Mouse (Mus musculus) right cerebral cortex, postnatal 25 days (tissue): ENCODE results near the gene Fhl3.
"Not testable (repeated sequence)": the region's sequence is repeated elsewhere in the genome, so short reads cannot be mapped to it uniquely, and the experiment has no call there.

ENCODE experiments used
- DNase-seq: peaks from one replicate; pipeline ENCODE4 v3.0.0; 2022

The Fhl3 gene

GRCm38 (mm10) chr4:124685004-124685403 lies 15.5 kb upstream of the Fhl3 start:
- no peak for DNase-seq

- DNase-seq = no peak
Measured at GRCm38 (mm10) chr4:124685453-124685852, 15.0 kb upstream of the Fhl3 start.

GRCm38 (mm10) chr4:124685897-124686402 lies 14.6 kb upstream of the Fhl3 start:
- no peak for DNase-seq

- no peak for DNase-seq
Measured at GRCm38 (mm10) chr4:124691455-124691854, 9.0 kb upstream of the Fhl3 start.

- no peak for DNase-seq
Measured at GRCm38 (mm10) chr4:124692416-124692861, 8.1 kb upstream of the Fhl3 start.

GRCm38 (mm10) chr4:124693135-124693894 lies 7.2 kb upstream of the Fhl3 start, which contains the start of gene Utp11:
Utp11 (minus strand) TSS chr4:124693600.
- peak; percentile 87 for DNase-seq

DNA sequence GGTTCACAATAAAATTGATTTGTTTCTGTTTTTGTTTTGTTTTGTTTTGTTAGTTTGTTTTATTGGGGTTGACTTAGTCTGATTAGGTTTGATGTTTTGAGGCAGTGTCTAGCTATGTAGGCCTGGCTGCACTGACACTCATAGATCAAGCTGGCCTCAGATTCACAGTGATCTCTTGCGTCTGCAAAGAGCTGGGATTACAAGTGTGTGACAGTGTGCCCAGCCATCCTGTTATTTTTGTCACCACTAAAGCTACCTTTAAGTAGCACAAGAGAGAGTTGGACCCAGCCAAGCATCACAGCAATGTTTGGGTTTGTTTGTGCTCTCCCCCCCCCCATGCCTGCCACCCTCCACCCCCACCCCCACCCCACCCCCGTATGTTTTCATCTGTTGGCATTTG lies 5.9 kb upstream of the Fhl3 start:
- no peak for DNase-seq

GRCm38 (mm10) chr4:124695786-124696516 lies 4.5 kb upstream of the Fhl3 start:
- no peak for DNase-seq

DNA sequence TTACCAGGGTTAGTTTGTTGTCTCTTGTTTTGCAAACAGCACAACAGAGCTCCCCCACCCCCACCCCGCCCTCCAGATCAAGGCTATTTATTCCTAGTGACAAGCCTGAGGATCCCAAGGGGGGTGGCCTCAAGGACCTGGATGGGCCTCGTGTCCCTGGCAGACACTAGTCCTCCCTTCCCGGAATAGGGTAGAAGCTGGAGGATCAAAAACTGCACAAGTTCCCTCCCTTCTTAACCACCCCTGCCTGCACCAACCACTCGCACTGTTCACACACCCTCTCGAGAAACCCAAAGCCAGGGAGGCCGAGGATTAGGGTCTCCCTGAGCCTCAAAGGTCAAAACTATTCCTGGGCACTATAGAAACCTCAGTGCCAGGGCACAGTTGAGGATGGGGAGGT lies 710 bp upstream of the Fhl3 start:
- no peak for DNase-seq

DNA sequence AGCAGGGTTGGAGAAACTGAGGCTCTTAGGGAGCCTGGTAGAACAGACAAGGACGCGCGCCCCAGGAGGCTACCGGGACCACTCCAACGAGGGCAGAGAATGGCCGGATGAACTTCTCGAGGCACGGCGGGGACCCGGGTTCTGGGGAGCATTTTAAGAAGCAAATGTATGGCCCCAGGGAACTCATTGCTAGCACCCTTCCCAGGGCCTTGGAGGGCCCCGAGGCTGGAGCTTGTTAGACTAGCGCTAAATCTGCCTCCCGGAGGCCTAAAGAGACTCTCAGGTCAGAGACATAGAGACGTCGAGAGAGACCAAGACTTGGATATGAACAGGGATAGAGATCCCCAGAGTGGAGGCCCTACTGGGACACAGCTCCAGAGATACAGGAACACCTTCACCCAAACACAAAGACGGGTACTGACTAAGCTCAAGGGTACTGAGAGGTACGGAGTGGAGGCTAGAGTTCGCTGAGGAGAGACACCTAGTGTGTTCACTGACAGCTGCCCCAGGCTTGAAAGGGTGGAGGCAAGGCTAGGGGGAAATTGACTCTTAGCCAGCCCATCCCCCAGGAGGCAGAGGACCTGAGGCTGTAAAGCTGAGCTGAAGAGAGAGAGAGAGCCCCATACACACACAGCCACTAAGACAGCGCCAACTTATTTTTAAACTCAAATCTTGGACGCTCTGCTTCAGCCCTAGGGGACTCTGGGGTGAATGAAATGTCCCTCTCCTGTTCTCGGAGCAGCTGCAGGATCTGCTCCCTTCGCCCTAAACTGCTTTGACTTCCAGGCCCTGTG lies 748 bp downstream of the Fhl3 start:
- no peak for DNase-seq

- no peak for DNase-seq
Measured at GRCm38 (mm10) chr4:124701916-124702315, 1.4 kb downstream of the Fhl3 start.

GRCm38 (mm10) chr4:124703406-124703805 lies 2.9 kb downstream of the Fhl3 start:
- DNase-seq = no peak

- no peak for DNase-seq
Measured at GRCm38 (mm10) chr4:124703881-124704796, 3.6 kb downstream of the Fhl3 start.

- no peak for DNase-seq
Measured at GRCm38 (mm10) chr4:124704797-124705474, 4.4 kb downstream of the Fhl3 start.

GRCm38 (mm10) chr4:124705661-124706269 lies 5.3 kb downstream of the Fhl3 start:
- no peak for DNase-seq

GRCm38 (mm10) chr4:124707381-124708199 lies 7.1 kb downstream of the Fhl3 start:
- DNase-seq = not testable (repeated sequence)

GRCm38 (mm10) chr4:124708200-124708517 lies 7.7 kb downstream of the Fhl3 start:
- DNase-seq = not testable (repeated sequence)

DNA sequence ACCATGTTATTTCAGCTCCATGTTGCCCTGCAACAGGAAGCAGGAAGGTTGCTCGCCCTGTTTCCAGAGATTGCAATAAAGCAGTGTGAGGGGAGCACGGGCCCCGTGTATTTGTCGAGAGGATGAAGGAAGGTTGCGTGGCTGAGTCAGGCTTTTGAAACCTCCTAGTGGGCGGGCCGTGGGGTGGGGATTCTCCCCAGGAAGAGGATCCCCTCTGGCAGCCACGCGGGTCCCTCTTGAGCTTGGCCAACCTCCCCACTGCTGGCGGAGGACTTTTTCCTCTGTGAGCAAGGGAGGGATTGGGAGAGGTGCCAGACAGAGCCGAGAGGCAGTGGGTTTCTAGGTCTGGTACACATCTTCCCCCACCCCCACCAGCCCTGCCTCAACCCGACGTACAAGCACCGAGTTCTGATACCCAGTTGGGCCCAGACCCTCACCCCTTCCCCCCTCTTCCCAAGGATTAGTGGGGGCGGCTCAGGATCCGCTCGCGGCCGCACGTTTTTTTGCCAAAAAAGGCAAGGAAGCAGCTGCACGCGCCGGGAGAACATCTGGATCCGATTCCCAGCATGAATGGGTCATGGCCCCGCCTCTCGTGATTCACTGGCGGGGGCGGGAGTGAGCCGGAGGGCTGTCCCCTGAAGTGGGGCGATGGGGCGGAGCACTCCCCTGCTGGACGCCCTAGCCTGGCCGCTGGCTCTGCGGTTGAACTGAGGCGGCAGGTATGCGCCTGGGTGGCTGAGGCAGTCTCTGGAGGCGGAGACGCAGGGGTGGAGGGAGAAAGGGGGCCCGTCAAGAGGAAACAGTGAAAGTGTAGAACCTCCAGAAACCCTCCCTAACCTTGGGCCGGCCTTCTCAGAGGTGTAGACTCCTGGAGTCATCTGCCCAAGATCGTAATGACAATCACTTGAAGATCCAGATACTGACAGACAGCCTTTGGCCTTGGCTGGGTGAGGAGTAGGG lies 8.3 kb downstream of the Fhl3 start:
- peak; percentile 71 for DNase-seq

DNA sequence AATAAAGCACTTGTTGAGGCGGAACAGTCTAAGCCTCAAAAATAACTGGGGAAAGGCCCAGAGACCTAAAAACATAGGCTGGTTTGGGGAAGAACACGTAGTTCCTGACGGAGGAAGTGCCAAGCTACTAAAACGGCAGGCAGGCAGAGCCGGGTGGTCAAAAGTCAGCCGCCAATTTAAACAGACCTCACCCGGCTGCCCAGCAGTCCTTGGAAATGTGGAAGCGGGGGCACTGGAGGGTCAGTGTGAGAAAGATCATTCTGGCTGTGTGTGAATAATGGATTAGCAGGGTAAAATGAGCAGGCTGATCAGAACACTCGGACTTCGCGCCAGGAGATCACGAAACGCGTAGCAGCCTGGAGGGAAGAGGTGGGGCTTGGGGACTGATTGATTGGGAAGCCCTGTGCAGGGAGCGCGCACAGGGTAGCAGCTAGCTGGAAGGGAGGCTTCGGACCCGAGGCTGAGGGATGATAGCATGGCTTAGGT lies 9.5 kb downstream of the Fhl3 start:
- peak; percentile 16 for DNase-seq
